Mouse (Mus musculus) midbrain, embryonic 10.5 days (tissue): ENCODE results near the gene Fbxo48. TPM values are rescaled to one million over a fixed set of nuclear protein-coding genes. Genes with fewer than 3 reads are reported as not detected.

Experiments used
- polyA plus RNA-seq: library from polyadenylated mRNA; unstranded; fragments of >200 nt; fragmentation: Nextera tagmentation; extraction: Ambion mirVana; gene quantifications from 2 replicates; pipeline ENCODE4 v1.2.1, GENCODE M21; 2016

Gene Fbxo48
- polyA plus RNA-seq, 1 experiment from 2014 or later: 2.1 TPM

Other genes starting within 250 kb of the Fbxo48 start
- gene Egfr, start 199.2 kb upstream of the Fbxo48 start, polyA plus RNA-seq: 3.5 TPM in 2 replicates
- gene Cnrip1, start 100.2 kb downstream of the Fbxo48 start, polyA plus RNA-seq: 16.4 and 21.0 TPM in 2 replicates
- gene Plek, start 101.0 kb downstream of the Fbxo48 start, polyA plus RNA-seq: 5.4 and 5.5 TPM in 2 replicates
- gene Ppp3r1, start 207.9 kb downstream of the Fbxo48 start, polyA plus RNA-seq: 77.3 and 84.7 TPM in 2 replicates
- gene Wdr92, start 230.7 kb downstream of the Fbxo48 start, polyA plus RNA-seq: 30.0 and 31.0 TPM in 2 replicates